ENCODE assay signal across 21 mouse cellular contexts in genomic region chr2:50328181-50328580, GRCm38 (mm10).
"Had no signal": no experiment of that assay in that cellular context is flagged by ENCODE, and none has a peak within 500 bp of the region (broad histone marks: within the 10 kb centered on the region; RNA-seq: fewer than 3 reads in every experiment).

No protein-coding gene starts in this region.

- ATAC-seq: midbrain, embryonic 15.5 days had no signal

- DNase-seq: kidney, postnatal 10 days; kidney, postnatal 36 days; layer of hippocampus, postnatal 36 days; liver; liver, embryonic 13.5 days; lung, adult 2 months; right cerebral cortex, adult 18-20 months; right cerebral cortex, postnatal 14 days; right cerebral cortex, postnatal 4 days; thymus, adult 2 months; thymus, postnatal 14 days; thymus, postnatal 4 days had no signal

- H3K4me1 ChIP-seq: kidney, embryonic 15.5 days; liver, embryonic 13.5 days; midbrain, embryonic 12.5 days; neural tube, embryonic 12.5 days had no signal

- H3K4me2 ChIP-seq: kidney, embryonic 15.5 days; limb, embryonic 13.5 days; liver, embryonic 13.5 days; midbrain, embryonic 12.5 days; midbrain, embryonic 15.5 days; neural tube, embryonic 12.5 days; neural tube, embryonic 15.5 days had no signal

- H3K36me3 ChIP-seq: kidney, embryonic 15.5 days; limb, embryonic 13.5 days; liver, embryonic 13.5 days; midbrain, embryonic 12.5 days; midbrain, embryonic 15.5 days; neural tube, embryonic 12.5 days; neural tube, embryonic 15.5 days had no signal

- H3K27me3 ChIP-seq: kidney, embryonic 15.5 days; limb, embryonic 13.5 days; liver, embryonic 13.5 days; midbrain, embryonic 12.5 days; midbrain, embryonic 15.5 days; neural tube, embryonic 12.5 days; neural tube, embryonic 15.5 days had no signal

- H3K4me3 ChIP-seq: kidney, embryonic 15.5 days; left cerebral cortex, adult 2 months; limb, embryonic 13.5 days; liver, embryonic 13.5 days; midbrain, embryonic 12.5 days; midbrain, embryonic 15.5 days; neural tube, embryonic 12.5 days; neural tube, embryonic 15.5 days had no signal

- H3K9ac ChIP-seq: kidney, embryonic 15.5 days; limb, embryonic 13.5 days; liver, embryonic 13.5 days; midbrain, embryonic 12.5 days; midbrain, embryonic 15.5 days; neural tube, embryonic 12.5 days; neural tube, embryonic 15.5 days had no signal

- H3K9me3 ChIP-seq: kidney, embryonic 15.5 days; limb, embryonic 13.5 days; liver, embryonic 13.5 days; midbrain, embryonic 12.5 days; midbrain, embryonic 15.5 days; neural tube, embryonic 12.5 days; neural tube, embryonic 15.5 days had no signal

- H3K27ac ChIP-seq: kidney, embryonic 15.5 days; left cerebral cortex, adult 2 months; limb, embryonic 13.5 days; liver, embryonic 13.5 days; macrophage; midbrain, embryonic 12.5 days; midbrain, embryonic 15.5 days; neural tube, embryonic 12.5 days; neural tube, embryonic 15.5 days; stomach, postnatal 0 days had no signal
